Mouse (Mus musculus): ENCODE data around the gene Chic1. TPM values are rescaled to one million over a fixed set of nuclear protein-coding genes. Genes with fewer than 3 reads are reported as not detected.

Gene Chic1
- polyA plus RNA-seq, 1 experiment, result 0.72 TPM

DNA sequence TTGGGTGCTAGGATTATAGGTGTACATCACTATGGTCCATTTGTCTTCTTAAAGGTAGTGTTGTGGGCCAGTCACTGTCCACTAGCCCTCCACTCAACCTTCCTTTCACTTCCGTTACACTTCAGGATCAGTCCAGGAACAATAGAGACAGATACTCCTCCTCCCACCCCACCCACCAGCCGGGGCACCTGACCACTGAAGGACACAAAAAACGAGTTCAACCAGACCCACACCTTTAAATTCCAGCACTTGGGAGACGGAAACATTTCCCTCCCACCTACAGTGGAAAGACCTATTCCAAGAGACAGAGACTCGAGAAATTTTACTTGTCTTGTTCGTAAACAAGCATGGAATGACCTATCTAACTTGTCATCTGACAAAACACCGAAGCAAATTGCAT, 76.0 kb downstream of the Chic1 start:
- DNase-seq (ENCODE audit: low read depth), result no peak

DNA sequence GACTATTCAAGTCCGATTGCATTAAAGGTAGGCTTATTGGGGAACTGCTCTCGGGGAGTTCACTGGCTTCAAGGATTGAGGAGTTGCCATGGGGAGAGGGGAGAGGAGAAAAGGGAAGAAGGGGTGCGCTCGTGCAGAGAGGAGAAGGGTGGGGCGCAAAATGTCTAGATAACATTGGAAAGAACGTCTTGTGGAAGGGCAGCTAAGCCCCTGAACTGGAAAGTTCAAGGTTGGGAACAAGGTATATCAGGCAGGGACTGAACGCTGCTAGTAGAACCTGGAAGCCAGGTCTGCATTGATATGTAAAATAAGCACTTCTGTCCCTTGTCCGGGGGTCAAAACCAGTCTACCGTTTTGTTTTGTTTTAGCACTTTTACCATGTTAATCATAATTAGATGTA, 81.7 kb downstream of the Chic1 start:
- no peak for DNase-seq (ENCODE audit: low read depth)

DNA sequence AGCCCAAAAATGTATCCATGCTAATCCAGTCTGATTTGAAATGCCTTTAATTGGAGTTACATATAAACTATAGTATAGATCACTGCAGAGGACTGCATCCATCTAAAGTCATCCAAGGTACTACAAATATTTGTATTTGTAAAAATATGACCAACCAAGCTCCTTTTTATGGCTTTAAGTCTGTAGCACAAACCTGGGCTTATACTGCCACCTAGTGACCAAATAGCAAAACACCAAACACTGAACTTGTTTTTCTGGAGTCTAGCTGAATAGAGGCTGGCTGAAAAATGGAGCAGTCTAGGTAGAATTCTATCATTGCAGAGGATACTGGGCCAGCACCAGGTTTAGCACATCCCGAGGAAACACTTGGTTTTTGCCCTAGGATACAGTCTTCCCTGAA, 84.5 kb downstream of the Chic1 start:
- no peak for DNase-seq (ENCODE audit: low read depth)

DNA sequence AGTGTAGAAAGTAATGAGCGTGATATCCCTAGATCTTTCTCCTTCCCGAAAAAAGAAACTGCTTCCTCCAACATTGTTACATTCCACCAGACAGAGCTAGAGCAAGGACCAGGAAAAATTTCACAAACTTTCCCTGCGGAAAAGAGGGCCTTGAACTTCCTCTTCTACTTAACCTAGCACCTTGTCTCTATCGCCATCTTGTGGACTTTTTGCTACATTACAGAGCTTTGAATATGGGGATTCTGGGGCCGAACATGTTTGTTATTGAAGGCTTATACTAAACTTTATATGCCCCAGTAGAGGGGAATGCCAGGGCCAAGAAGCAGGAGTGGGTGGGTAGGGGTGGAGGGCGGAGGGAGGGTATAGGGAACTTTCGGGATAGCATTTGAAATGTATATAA, 87.5 kb downstream of the Chic1 start:
- DNase-seq (ENCODE audit: low read depth), result no peak

Other genes starting within 250 kb of the Chic1 start
- 0.08 and 0.13 TPM in 2 replicates for gene Nap1l2, start 169.8 kb upstream of the Chic1 start, polyA plus RNA-seq (2012; rRNA removed)
- gene Cdx4, start 35.1 kb upstream of the Chic1 start, polyA plus RNA-seq (2012; rRNA removed), result not detected in 2 replicates
- gene Tsx, start 58.0 kb downstream of the Chic1 start, polyA plus RNA-seq (2012; rRNA removed), result not detected in 2 replicates
- gene Gm26992, start 65.5 kb downstream of the Chic1 start, polyA plus RNA-seq (2012; rRNA removed), result not detected in 2 replicates

Data from gonadal fat pad, adult 2 months (tissue).